Mouse (Mus musculus) MEL (cell line): ENCODE results near the gene Rbmxl1. TPM values are rescaled to one million over a fixed set of nuclear protein-coding genes. Genes with fewer than 3 reads are reported as not detected.

Experiments
- DNase-seq: peaks from one replicate; pipeline ENCODE4 v3.0.0; 2011; ENCODE audit warnings: low read depth, low spot score
- H3K27ac ChIP-seq: 2 replicates; pipeline ENCODE4 v1.5.1; 2012; ENCODE audit warnings: low read depth, mild to moderate bottlenecking, control low read depth, low read length, moderate library complexity; ENCODE audit not compliant: control insufficient read depth
- H3K27me3 ChIP-seq, 2 experiments: fragments of 150-350 bp in 1 of 2; sonication (generic) in 1 of 2; 2 replicates each; pipeline ENCODE4 v1.6.1; 2012; ENCODE audit warnings: low read length in 2 of 2, mild to moderate bottlenecking in 2 of 2, improper control_type of control experiment in 1 of 2, moderate library complexity in 1 of 2; ENCODE audit not compliant: insufficient read depth in 2 of 2, control insufficient read depth in 1 of 2
- H3K36me3 ChIP-seq, 2 experiments: 2 replicates each; pipeline ENCODE4 v1.6.1; 2012 to 2014; ENCODE audit warnings: low read length in 2 of 2, improper control_type of control experiment in 1 of 2, inconsistent platforms in 1 of 2, mild to moderate bottlenecking in 1 of 2; ENCODE audit not compliant: insufficient read depth in 2 of 2, control insufficient read depth in 1 of 2
- H3K4me1 ChIP-seq, 2 experiments: fragments of 150-350 bp in 1 of 2; sonication (generic) in 1 of 2; 2 replicates each; pipeline ENCODE4 v1.6.1; 2012; ENCODE audit warnings: low read length in 2 of 2, improper control_type of control experiment in 1 of 2, mild to moderate bottlenecking in 1 of 2; ENCODE audit not compliant: insufficient read depth in 2 of 2, control insufficient read depth in 1 of 2
- H3K4me3 ChIP-seq, 2 experiments: fragments of 150-350 bp in 1 of 2; sonication (generic) in 1 of 2; 2 replicates each; pipeline ENCODE4 v1.5.1; 2012; ENCODE audit warnings: low read depth in 2 of 2, low read length in 2 of 2, mild to moderate bottlenecking in 2 of 2, moderate library complexity in 2 of 2, control low read depth in 1 of 2, improper control_type of control experiment in 1 of 2; ENCODE audit not compliant: control insufficient read depth in 1 of 2, insufficient read depth in 1 of 2
- H3K79me2 ChIP-seq: 2 replicates; pipeline ENCODE4 v1.6.1; 2012; ENCODE audit warnings: mild to moderate bottlenecking, low read length, moderate library complexity; ENCODE audit not compliant: control insufficient read depth, poor library complexity, insufficient read depth
- H3K9ac ChIP-seq: 2 replicates; pipeline ENCODE4 v1.6.1; 2012; ENCODE audit warnings: low read depth, mild to moderate bottlenecking, control low read depth, low read length, moderate library complexity; ENCODE audit not compliant: control insufficient read depth, poor library complexity, severe bottlenecking
- H3K9me3 ChIP-seq: fragments of 150-350 bp; sonication (generic); replicated peaks from 2 replicates; pipeline ENCODE4 v1.6.1; 2012; ENCODE audit warnings: mild to moderate bottlenecking, low read length, improper control_type of control experiment, moderate library complexity; ENCODE audit not compliant: insufficient read depth
- CHD1 ChIP-seq: IDR thresholded peaks from 2 replicates; pipeline ENCODE4 v1.6.1; 2012; ENCODE audit warnings: low read depth, mild to moderate bottlenecking, inconsistent platforms, low read length, improper control_type of control experiment
- CHD2 ChIP-seq: IDR thresholded peaks from 2 replicates; pipeline ENCODE4 v1.6.1; 2011; ENCODE audit warnings: low read length, improper control_type of control experiment
- CTCF ChIP-seq, 3 experiments: IDR thresholded peaks in 2 of 3; conservative IDR thresholded peaks in 1 of 3; 2 replicates each; pipeline ENCODE4 v1.5.1; 2011 to 2012; ENCODE audit warnings: low read length in 3 of 3, low read depth in 2 of 3, mild to moderate bottlenecking in 2 of 3, improper control_type of control experiment in 1 of 3, inconsistent platforms in 1 of 3, mixed read lengths in 1 of 3, moderate library complexity in 1 of 3; ENCODE audit not compliant: control insufficient read depth in 1 of 3, insufficient read depth in 1 of 3, poor library complexity in 1 of 3, severe bottlenecking in 1 of 3
- E2F4 ChIP-seq: IDR thresholded peaks from 2 replicates; pipeline ENCODE4 v1.6.1; 2011; ENCODE audit warnings: low read depth, low read length, improper control_type of control experiment, borderline replicate concordance
- GABPA ChIP-seq: IDR thresholded peaks from 2 replicates; pipeline ENCODE4 v1.6.1; 2012; ENCODE audit warnings: low read depth, mild to moderate bottlenecking, inconsistent platforms, low read length, improper control_type of control experiment, moderate library complexity
- GATA1 ChIP-seq: IDR thresholded peaks from 2 replicates; pipeline ENCODE4 v1.6.1; 2011; ENCODE audit warnings: low read depth, low read length, improper control_type of control experiment
- HCFC1 ChIP-seq: IDR thresholded peaks from 2 replicates; pipeline ENCODE4 v1.6.1; 2012; ENCODE audit warnings: low read depth, mild to moderate bottlenecking, inconsistent platforms, low read length, improper control_type of control experiment, moderate library complexity
- JUND ChIP-seq: IDR thresholded peaks from 2 replicates; pipeline ENCODE4 v1.6.1; 2011; ENCODE audit warnings: low read depth, mild to moderate bottlenecking, improper control_type of control experiment, low read length
- KAT2A ChIP-seq: conservative IDR thresholded peaks from 2 replicates; pipeline ENCODE4 v1.6.1; 2012; ENCODE audit warnings: low read depth, low read length, improper control_type of control experiment, inconsistent platforms
- MAFK ChIP-seq: IDR thresholded peaks from 2 replicates; pipeline ENCODE4 v1.6.1; 2011; ENCODE audit warnings: low read depth, mild to moderate bottlenecking, low read length, improper control_type of control experiment, borderline replicate concordance
- MAX ChIP-seq: IDR thresholded peaks from 2 replicates; pipeline ENCODE4 v1.6.1; 2011; ENCODE audit warnings: low read length, improper control_type of control experiment
- MAZ ChIP-seq: IDR thresholded peaks from 2 replicates; pipeline ENCODE4 v1.6.1; 2012; ENCODE audit warnings: low read depth, mild to moderate bottlenecking, inconsistent platforms, low read length, improper control_type of control experiment
- MXI1 ChIP-seq: IDR thresholded peaks from 2 replicates; pipeline ENCODE4 v1.6.1; 2011; ENCODE audit warnings: mild to moderate bottlenecking, low read depth, low read length, improper control_type of control experiment
- MYC ChIP-seq: IDR thresholded peaks from 2 replicates; pipeline ENCODE4 v1.6.1; 2011; ENCODE audit warnings: low read depth, mild to moderate bottlenecking, low read length, improper control_type of control experiment, moderate library complexity
- NELFE ChIP-seq: IDR thresholded peaks from 2 replicates; pipeline ENCODE4 v1.6.1; 2011; ENCODE audit warnings: low read depth, low read length, improper control_type of control experiment
- POLR2A ChIP-seq, 2 experiments: IDR thresholded peaks; 2 replicates each; pipeline ENCODE4 v1.6.1; 2011 to 2012; ENCODE audit warnings: low read length in 2 of 2, mild to moderate bottlenecking in 2 of 2, control low read depth in 1 of 2, improper control_type of control experiment in 1 of 2, low read depth in 1 of 2, moderate library complexity in 1 of 2; ENCODE audit not compliant: control insufficient read depth in 1 of 2, insufficient read depth in 1 of 2, poor library complexity in 1 of 2
- POLR2AphosphoS2 ChIP-seq: IDR thresholded peaks from 2 replicates; pipeline ENCODE4 v1.6.1; 2011; ENCODE audit warnings: low read length, improper control_type of control experiment
- SIN3A ChIP-seq: IDR thresholded peaks from 2 replicates; pipeline ENCODE4 v1.6.1; 2012; ENCODE audit warnings: low read length, improper control_type of control experiment, inconsistent platforms
- SMC3 ChIP-seq: IDR thresholded peaks from 2 replicates; pipeline ENCODE4 v1.6.1; 2011; ENCODE audit warnings: low read depth, low read length, improper control_type of control experiment
- TAL1 ChIP-seq: IDR thresholded peaks from 2 replicates; pipeline ENCODE4 v1.6.1; 2012; ENCODE audit warnings: mild to moderate bottlenecking, inconsistent platforms, low read length, moderate library complexity, mixed read lengths
- TBP ChIP-seq: IDR thresholded peaks from 2 replicates; pipeline ENCODE4 v1.8.0; 2011; ENCODE audit warnings: low read depth, low read length, improper control_type of control experiment
- UBTF ChIP-seq: IDR thresholded peaks from 2 replicates; pipeline ENCODE4 v1.6.1; 2012; ENCODE audit warnings: low read depth, mild to moderate bottlenecking, inconsistent platforms, low read length, improper control_type of control experiment, moderate library complexity, borderline replicate concordance; ENCODE audit not compliant: insufficient read depth
- USF1 ChIP-seq: IDR thresholded peaks from 2 replicates; pipeline ENCODE4 v1.6.1; 2014; ENCODE audit warnings: low read depth, mild to moderate bottlenecking, inconsistent platforms, low read length, improper control_type of control experiment, moderate library complexity
- ZC3H11A ChIP-seq: IDR thresholded peaks from 2 replicates; pipeline ENCODE4 v1.6.1; 2012; ENCODE audit warnings: low read depth, mild to moderate bottlenecking, inconsistent platforms, low read length, improper control_type of control experiment
- ZKSCAN1 ChIP-seq: IDR thresholded peaks from 2 replicates; pipeline ENCODE4 v1.6.1; 2012; ENCODE audit warnings: low read depth, mild to moderate bottlenecking, inconsistent platforms, low read length, improper control_type of control experiment, moderate library complexity
- ZNF384 ChIP-seq: IDR thresholded peaks from 2 replicates; pipeline ENCODE4 v1.6.1; 2012; ENCODE audit warnings: low read depth, mild to moderate bottlenecking, inconsistent platforms, low read length, improper control_type of control experiment
- polyA plus RNA-seq, 2 experiments: library from polyadenylated mRNA; stranded (reverse) in 1 of 2; unstranded in 1 of 2; fragments of >175 nt in 1 of 2; fragments of >200 nt in 1 of 2; gene quantifications; 2 replicates each; pipeline versions ENCODE4 v1.2.1 to v1.2.4; 2012; ENCODE audit warnings: low replicate concordance in 2 of 2, low read depth in 1 of 2; ENCODE audit not compliant: insufficient read length in 2 of 2, insufficient read depth in 1 of 2, missing spikeins in 1 of 2
- total RNA-seq: library from RNA; depleted of rRNA; stranded (reverse); fragments of 300-350 nt; gene quantifications from 2 replicates; pipeline ENCODE4 v1.2.3, GENCODE M21; 2012

Gene Rbmxl1
- total and polyA plus RNA-seq, 3 experiments = 129 to 194 TPM; not detected in 1

DNA sequence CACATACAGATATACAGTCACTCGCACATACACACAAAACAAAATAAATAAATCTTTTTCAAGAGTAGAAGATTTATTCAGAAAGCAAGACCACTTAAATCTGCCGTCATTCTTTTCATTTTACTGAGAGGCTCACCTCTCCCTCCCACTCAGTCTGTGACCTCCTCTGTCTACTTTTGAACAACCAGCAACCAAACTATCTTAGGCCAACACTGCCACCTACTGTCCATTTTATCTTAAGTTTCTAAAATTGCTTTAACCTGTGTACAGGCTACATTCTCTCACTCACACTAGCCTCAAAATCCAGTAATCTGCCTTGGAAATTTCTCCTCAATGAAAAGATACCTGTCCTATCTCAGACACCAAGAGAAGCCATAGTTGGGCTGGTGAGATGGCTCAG is 40.8 kb downstream of the Rbmxl1 start (continued):
- no peak for TF ChIP-seq MAFK
- no peak for TF ChIP-seq ZKSCAN1
- TF ChIP-seq MYC = no peak
- no peak for TF ChIP-seq GABPA

DNA sequence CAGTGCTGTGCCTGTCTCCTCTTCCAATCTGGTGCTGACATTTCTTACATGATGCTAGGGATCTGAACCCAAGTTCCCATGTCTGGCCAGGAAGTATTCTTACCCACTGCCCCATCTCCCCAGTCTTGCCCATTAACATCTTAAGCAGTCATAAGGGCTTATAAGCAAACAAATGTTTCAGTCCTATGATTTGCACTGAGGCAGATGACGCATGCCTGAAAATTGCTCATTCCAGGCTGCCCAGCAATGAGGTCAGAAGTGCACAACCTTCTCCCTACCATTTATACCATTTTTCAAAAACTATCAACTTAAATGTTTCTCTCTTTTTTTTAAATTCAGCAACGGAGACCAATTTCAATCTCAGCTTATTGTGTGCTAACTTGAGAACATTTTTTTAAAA is 44.8 kb downstream of the Rbmxl1 start:
- no peaks in the 10 kb centered on the region for H3K36me3 ChIP-seq
- TF ChIP-seq TBP (no peak), USF1 (no peak), JUND (no peak), HCFC1 (no peak), ZNF384 (no peak), CHD1 (no peak), ZKSCAN1 (no peak), CTCF (IDR thresholded peaks at IDR 0.05 in 2 of 3, conservative IDR thresholded peaks at IDR 0.05 in 1 of 3; ENCODE audit: control insufficient read depth in 1 of 3, insufficient read depth in 1 of 3, low read depth in 2 of 3, low read length in 3 of 3, poor library complexity in 1 of 3, severe bottlenecking in 1 of 3) (no peak), MAFK (no peak), UBTF (no peak)
- H3K9ac ChIP-seq = no peak overlapping the region
- no peaks in the 10 kb centered on the region for H3K27me3 ChIP-seq
- no peak for DNase-seq
- no peak overlapping the region for H3K4me3 ChIP-seq
- no peaks in the 10 kb centered on the region for H3K9me3 ChIP-seq
- H3K27ac ChIP-seq = no peak overlapping the region
- H3K79me2 ChIP-seq = no peaks in the 10 kb centered on the region
- no peaks in the 10 kb centered on the region for H3K4me1 ChIP-seq

DNA sequence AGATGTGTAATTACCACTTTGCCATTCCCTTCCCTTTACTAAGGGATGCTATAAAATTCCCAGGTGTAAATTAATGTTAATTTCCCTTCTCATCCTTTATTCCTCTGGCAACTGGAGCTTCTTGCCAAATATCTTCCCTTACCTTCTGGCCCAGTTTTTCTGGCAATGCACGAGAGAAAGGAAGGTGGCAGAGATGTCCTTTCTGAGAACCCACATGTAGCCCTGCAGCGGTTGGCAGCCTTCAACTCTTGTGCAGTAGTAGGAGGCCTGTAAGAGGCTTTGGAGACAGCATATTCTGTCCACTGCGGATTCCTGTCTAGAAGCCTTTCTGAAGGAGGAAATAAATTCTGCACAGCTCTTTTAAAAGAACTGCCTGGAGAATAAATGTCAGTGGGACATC is 52.3 kb downstream of the Rbmxl1 start:
- Histone ChIP-seq H3K4me1 (no peaks in the 10 kb centered on the region), H3K4me3 (no peak overlapping the region), H3K27me3 (no peaks in the 10 kb centered on the region; a peak in 1 of 4 replicates), H3K9ac (no peak overlapping the region), H3K79me2 (no peaks in the 10 kb centered on the region), H3K27ac (no peak overlapping the region), H3K36me3 (no peaks in the 10 kb centered on the region), H3K9me3 (no peaks in the 10 kb centered on the region)
- TF ChIP-seq TBP (no peak), CTCF (IDR thresholded peaks at IDR 0.05 in 2 of 3, conservative IDR thresholded peaks at IDR 0.05 in 1 of 3; ENCODE audit: control insufficient read depth in 1 of 3, insufficient read depth in 1 of 3, low read depth in 2 of 3, low read length in 3 of 3, poor library complexity in 1 of 3, severe bottlenecking in 1 of 3) (no peak), NELFE (no peak), SMC3 (no peak), SIN3A (no peak), GATA1 (no peak), MAX (no peak), TAL1 (no peak), POLR2AphosphoS2 (no peak), E2F4 (no peak), POLR2A (IDR thresholded peaks at IDR 0.05; ENCODE audit: control insufficient read depth in 1 of 2, insufficient read depth in 1 of 2, low read depth in 1 of 2, low read length in 2 of 2, poor library complexity in 1 of 2) (no peak), MAZ (no peak), ZC3H11A (no peak), CHD2 (no peak), MXI1 (no peak), USF1 (no peak), HCFC1 (no peak), MAFK (no peak), KAT2A (no peak)
- no peak for DNase-seq
